19 mouse cellular contexts compared by ENCODE assay signal in the genomic region with DNA sequence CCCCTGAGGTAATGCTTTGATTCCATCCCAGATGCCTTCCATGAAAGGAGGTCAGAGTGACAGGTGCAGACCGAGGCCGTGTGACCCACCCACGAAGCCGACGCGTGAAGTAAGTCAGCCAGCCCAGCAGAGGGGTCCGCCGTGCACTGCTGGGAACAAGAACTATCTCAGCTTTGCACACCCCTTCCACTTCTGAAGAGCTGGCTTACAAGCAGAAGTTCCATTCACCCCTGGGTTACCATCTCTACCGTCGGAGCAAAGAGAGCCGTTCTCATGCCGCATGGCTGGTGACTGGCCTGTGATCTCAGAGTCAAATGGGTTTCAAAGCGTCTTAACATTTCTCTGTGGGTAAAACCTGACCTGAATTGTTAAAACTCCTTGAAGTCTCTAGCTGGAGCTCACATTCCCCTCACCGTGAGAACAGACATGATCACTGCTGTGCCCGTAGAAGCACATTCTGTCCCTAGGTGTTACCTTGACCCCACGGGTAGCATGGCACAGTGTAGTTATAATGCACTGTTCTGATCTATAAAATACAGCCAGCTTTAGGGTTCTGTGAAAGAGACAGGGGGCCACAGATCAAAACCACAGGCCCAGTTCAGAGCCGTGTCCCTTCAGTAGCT.
DNase-seq lines count a peak whose midpoint lies in the region; ATAC-seq lines count a peak whose summit lies in the region.
"Had no signal": no experiment of that assay in that cellular context is flagged by ENCODE, and none has a peak within 500 bp of the region (broad histone marks: within the 10 kb centered on the region; RNA-seq: fewer than 3 reads in every experiment).

No protein-coding gene starts in this region.

- no peaks in the 10 kb centered on the region for H3K4me1 ChIP-seq in midbrain, embryonic 11.5 days (ENCODE audit: control insufficient read depth, insufficient read depth, low read length)
- 0 out of 2 replicates have a peak, but pooled peaks cover 2% of the 10 kb centered on the region for H3K4me1 ChIP-seq in midbrain, embryonic 16.5 days (ENCODE audit: control insufficient read depth, insufficient read depth, low read length)
- H3K4me1 ChIP-seq in embryonic facial prominence, embryonic 10.5 days = peaks cover 37% of the 10 kb centered on the region
- H3K4me1 ChIP-seq: heart, embryonic 15.5 days; liver, embryonic 12.5 days had no signal

- H3K4me3 ChIP-seq in midbrain, embryonic 11.5 days (ENCODE audit: low read depth, low read length) = no peak overlapping the region
- no peak overlapping the region for H3K4me3 ChIP-seq in midbrain, embryonic 16.5 days (ENCODE audit: low read depth, low read length)
- H3K4me3 ChIP-seq in embryonic facial prominence, embryonic 10.5 days = no peak overlapping the region
- H3K4me3 ChIP-seq: forebrain, embryonic 12.5 days; heart, adult 2 months; heart, embryonic 15.5 days; limb, embryonic 12.5 days; liver, embryonic 12.5 days had no signal

- 90% methylated on average over 17 of the region's 17 CpGs for WGBS in midbrain, embryonic 11.5 days
- 73% methylated on average over 17 of the region's 17 CpGs for WGBS in midbrain, embryonic 16.5 days
- WGBS in embryonic facial prominence, embryonic 10.5 days = 90% methylated on average over 17 of the region's 17 CpGs

- H3K36me3 ChIP-seq in midbrain, embryonic 11.5 days (ENCODE audit: control insufficient read depth, insufficient read depth, low read length) = no peaks in the 10 kb centered on the region
- no peaks in the 10 kb centered on the region for H3K36me3 ChIP-seq in midbrain, embryonic 16.5 days (ENCODE audit: control insufficient read depth, insufficient read depth, low read length)
- H3K36me3 ChIP-seq in embryonic facial prominence, embryonic 10.5 days (replicated peaks) = no peaks in the 10 kb centered on the region
- H3K36me3 ChIP-seq: forebrain, embryonic 12.5 days; heart, embryonic 15.5 days; limb, embryonic 12.5 days; liver, embryonic 12.5 days had no signal

- H3K9me3 ChIP-seq in midbrain, embryonic 11.5 days (ENCODE audit: control insufficient read depth, low read length) = no peaks in the 10 kb centered on the region
- H3K9me3 ChIP-seq in midbrain, embryonic 16.5 days (replicated peaks; ENCODE audit: control insufficient read depth, low read length, poor library complexity, severe bottlenecking) = no peaks in the 10 kb centered on the region
- no peaks in the 10 kb centered on the region for H3K9me3 ChIP-seq in embryonic facial prominence, embryonic 10.5 days
- H3K9me3 ChIP-seq: forebrain, embryonic 12.5 days; heart, embryonic 15.5 days; limb, embryonic 12.5 days; liver, embryonic 12.5 days had no signal

- no peak for ATAC-seq in midbrain, embryonic 11.5 days (ENCODE audit: low FRiP score)
- ATAC-seq in midbrain, embryonic 16.5 days = no peak
- ATAC-seq: liver, embryonic 12.5 days; Patski had no signal

- H3K27ac ChIP-seq in midbrain, embryonic 11.5 days (ENCODE audit: low read depth, low read length) = no peak overlapping the region
- no peak overlapping the region for H3K27ac ChIP-seq in midbrain, embryonic 16.5 days (ENCODE audit: low read length)
- peak overlapping the region; percentile 52; the same call in 1 of the 2 replicates for H3K27ac ChIP-seq in embryonic facial prominence, embryonic 10.5 days (replicated peaks)
- H3K27ac ChIP-seq: forebrain, embryonic 12.5 days; heart, adult 2 months; heart, embryonic 15.5 days; limb, embryonic 12.5 days; liver, embryonic 12.5 days had no signal

- DNase-seq in midbrain, embryonic 11.5 days (ENCODE audit: low spot score, missing footprints) = peak; percentile 53
- DNase-seq in embryonic facial prominence, embryonic 10.5 days (ENCODE audit: low spot score) = no peak
- DNase-seq in thymus, adult 18-20 months = peak; percentile 78 to 88
- peak; percentile 81 for DNase-seq in thymus, postnatal 4 days
- DNase-seq in left cerebral cortex, adult 9 months (ENCODE audit: low spot score in 2 of 2) = no peak
- no peak for DNase-seq in layer of hippocampus, adult 9-10 months (ENCODE audit: low spot score)
- DNase-seq: adrenal gland, postnatal 25 days; cerebellum, adult 11-12 months; heart, adult 2 months; kidney, adult 9 months; kidney, postnatal 36 days; lung, adult 2 months; right cerebral cortex, postnatal 25 days had no signal

- no peak overlapping the region for H3K4me2 ChIP-seq in midbrain, embryonic 11.5 days
- H3K4me2 ChIP-seq in midbrain, embryonic 16.5 days (ENCODE audit: low read length) = no peak overlapping the region
- H3K4me2 ChIP-seq: forebrain, embryonic 12.5 days; heart, embryonic 15.5 days; limb, embryonic 12.5 days; liver, embryonic 12.5 days had no signal

- no peaks in the 10 kb centered on the region for H3K27me3 ChIP-seq in midbrain, embryonic 11.5 days (ENCODE audit: control insufficient read depth, insufficient read depth, low read length)
- H3K27me3 ChIP-seq in midbrain, embryonic 16.5 days (ENCODE audit: control insufficient read depth, insufficient read depth, low read depth, low read length) = no peaks in the 10 kb centered on the region
- no peaks in the 10 kb centered on the region for H3K27me3 ChIP-seq in embryonic facial prominence, embryonic 10.5 days (replicated peaks; ENCODE audit: low read depth, poor library complexity, severe bottlenecking)
- H3K27me3 ChIP-seq: forebrain, embryonic 12.5 days; heart, embryonic 15.5 days; liver, embryonic 12.5 days; Patski had no signal

- no peak overlapping the region for H3K9ac ChIP-seq in midbrain, embryonic 11.5 days (ENCODE audit: low read length)
- H3K9ac ChIP-seq in midbrain, embryonic 16.5 days (ENCODE audit: low read depth, low read length) = no peak overlapping the region
- H3K9ac ChIP-seq: forebrain, embryonic 12.5 days; heart, embryonic 15.5 days; limb, embryonic 12.5 days; liver, embryonic 12.5 days had no signal

Comparison
In these comparisons a context has a peak if more than half of its experiments do, and no peak if none do; other contexts are left out.
1. DNase-seq: peak in midbrain, embryonic 11.5 days (single experiment), thymus, adult 18-20 months (2 of 2) and thymus, postnatal 4 days (single experiment); none in embryonic facial prominence, embryonic 10.5 days (single experiment), left cerebral cortex, adult 9 months (0 of 2) and layer of hippocampus, adult 9-10 months (single experiment).